Mouse (Mus musculus): Measurements from ENCODE around the gene Fam171a2. TPM values are rescaled to one million over a fixed set of nuclear protein-coding genes. Genes with fewer than 3 reads are reported as not detected.
"Not testable (repeated sequence)": the region's sequence is repeated elsewhere in the genome, so short reads cannot be mapped to it uniquely, and the experiment has no call there.

The Fam171a2 gene
- total RNA-seq, 2 experiments from 2014 or later, result 20.0 to 23.8 TPM

DNA sequence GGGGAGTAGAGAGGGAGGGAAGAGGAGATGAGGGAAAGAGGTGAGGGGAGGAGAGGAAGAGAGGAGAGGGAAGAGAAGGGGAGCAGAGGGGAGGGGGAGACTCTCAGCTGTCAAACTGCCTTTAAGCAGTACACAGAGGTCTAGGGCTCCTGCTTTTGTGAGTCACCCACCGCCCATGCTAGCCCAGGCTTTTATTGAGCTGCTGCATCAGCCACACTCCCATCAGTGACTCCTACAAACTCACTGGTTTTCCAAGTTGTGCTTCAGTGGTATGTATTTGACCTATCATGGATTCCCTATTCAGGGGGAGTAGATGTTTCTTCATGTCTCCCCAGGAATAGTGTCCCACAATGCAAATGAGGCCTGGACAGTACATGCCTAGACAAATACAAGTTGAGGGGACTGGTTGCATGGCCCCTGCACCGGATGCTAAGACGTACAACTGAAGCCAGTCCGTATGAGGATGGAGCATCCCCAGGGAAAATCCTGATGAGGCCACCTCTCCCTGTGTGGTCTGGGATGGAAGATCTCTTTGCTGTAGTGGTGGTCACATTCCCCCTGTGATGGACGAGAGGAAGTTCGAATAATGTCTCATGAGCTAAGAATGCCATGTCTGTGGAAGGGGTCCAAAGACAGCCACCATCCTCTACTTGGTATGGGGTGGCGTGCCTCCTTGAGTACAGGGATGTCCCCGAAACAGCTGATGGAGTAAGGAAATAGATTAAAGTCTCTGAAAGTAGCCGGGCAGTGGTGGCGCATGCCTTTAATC, 32.3 kb downstream of the Fam171a2 start:
- DNase-seq, result no peak
- intact Hi-C loops (cut with DNase I), result loop anchor here (2.0 kb wide), 1 partner anchor 14 kb away; no protein-coding TSS in a partner anchor

GRCm38 (mm10) chr11:102413059-102413458, 34.4 kb downstream of the Fam171a2 start:
- DNase-seq, result no peak
- intact Hi-C loops (cut with DNase I), result no loop called here

GRCm38 (mm10) chr11:102411704-102412103, 35.8 kb downstream of the Fam171a2 start:
- peak; percentile 94 to 97 for DNase-seq
- intact Hi-C loops (cut with DNase I), result loop anchor here (1.0 kb wide), 1 partner anchor 102 kb away; no protein-coding TSS in a partner anchor

DNA sequence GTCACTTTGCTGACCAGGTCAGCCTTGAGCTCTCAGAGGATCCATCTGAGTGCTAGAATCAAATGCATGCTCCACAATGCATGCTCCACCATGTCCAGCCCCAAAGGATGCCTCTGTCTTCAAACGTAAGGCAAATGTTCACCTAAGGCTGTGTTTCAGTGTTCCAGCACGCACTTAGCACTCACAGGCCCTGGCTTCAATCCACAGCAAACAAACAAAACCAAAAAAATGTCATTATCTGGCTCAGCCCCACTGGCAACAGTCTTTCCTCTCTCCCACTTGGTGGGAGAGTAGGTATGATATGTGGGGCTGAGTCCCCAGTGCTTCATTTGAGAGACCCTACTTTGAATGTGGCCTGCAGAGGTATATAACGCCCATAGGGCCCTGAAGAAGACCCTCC, 36.4 kb downstream of the Fam171a2 start:
- intact Hi-C loops (cut with DNase I), result loop anchor here (1.0 kb wide), 1 partner anchor 102 kb away; no protein-coding TSS in a partner anchor
- no peak for DNase-seq

GRCm38 (mm10) chr11:102410345-102410744, 37.1 kb downstream of the Fam171a2 start:
- DNase-seq; intact Hi-C loops (cut with DNase I): not testable (repeated sequence)

DNA sequence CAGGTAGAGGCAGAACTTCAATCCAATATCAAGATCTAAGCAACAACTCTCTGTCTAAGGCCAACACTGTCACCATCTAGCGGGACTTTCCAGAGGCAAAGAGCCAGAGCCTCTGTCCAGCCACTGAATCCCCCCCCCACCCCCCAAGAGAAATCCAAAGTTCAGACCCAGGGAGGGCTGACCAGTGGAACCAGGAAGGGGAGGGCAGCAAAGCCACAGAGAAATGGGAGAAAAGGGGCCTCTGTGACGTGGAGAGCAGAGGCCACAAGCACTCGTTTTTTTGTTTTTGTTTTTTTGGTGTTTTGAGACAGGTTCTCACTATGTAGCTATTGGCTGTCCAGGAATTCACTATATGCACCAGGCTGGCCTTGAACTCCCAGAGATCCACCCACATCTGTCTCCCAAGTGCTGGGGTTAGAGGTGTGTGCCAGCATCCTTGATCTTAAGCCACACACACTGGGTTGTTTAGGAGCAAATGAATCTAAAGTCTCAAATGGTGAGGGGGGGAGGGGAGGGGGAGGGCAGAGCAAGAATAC, 37.6 kb downstream of the Fam171a2 start:
- DNase-seq, result no peak
- intact Hi-C loops (cut with DNase I), result no loop called here

- DNase-seq, result no peak
- intact Hi-C loops (cut with DNase I), result no loop called here
Observed at GRCm38 (mm10) chr11:102408888-102409794, 38.3 kb downstream of the Fam171a2 start.

- intact Hi-C loops (cut with DNase I), result no loop called here
- DNase-seq, result peak; percentile 99
Observed at GRCm38 (mm10) chr11:102408344-102408876, 39.1 kb downstream of the Fam171a2 start.

GRCm38 (mm10) chr11:102407834-102408215, 39.7 kb downstream of the Fam171a2 start, which contains the start of gene Slc25a39:
Slc25a39 (minus strand) TSS chr11:102407946.
- intact Hi-C loops (cut with DNase I), result loop anchor here (1.0 kb wide), 1 partner anchor 92 kb away; no protein-coding TSS in a partner anchor
- DNase-seq, result no peak

DNA sequence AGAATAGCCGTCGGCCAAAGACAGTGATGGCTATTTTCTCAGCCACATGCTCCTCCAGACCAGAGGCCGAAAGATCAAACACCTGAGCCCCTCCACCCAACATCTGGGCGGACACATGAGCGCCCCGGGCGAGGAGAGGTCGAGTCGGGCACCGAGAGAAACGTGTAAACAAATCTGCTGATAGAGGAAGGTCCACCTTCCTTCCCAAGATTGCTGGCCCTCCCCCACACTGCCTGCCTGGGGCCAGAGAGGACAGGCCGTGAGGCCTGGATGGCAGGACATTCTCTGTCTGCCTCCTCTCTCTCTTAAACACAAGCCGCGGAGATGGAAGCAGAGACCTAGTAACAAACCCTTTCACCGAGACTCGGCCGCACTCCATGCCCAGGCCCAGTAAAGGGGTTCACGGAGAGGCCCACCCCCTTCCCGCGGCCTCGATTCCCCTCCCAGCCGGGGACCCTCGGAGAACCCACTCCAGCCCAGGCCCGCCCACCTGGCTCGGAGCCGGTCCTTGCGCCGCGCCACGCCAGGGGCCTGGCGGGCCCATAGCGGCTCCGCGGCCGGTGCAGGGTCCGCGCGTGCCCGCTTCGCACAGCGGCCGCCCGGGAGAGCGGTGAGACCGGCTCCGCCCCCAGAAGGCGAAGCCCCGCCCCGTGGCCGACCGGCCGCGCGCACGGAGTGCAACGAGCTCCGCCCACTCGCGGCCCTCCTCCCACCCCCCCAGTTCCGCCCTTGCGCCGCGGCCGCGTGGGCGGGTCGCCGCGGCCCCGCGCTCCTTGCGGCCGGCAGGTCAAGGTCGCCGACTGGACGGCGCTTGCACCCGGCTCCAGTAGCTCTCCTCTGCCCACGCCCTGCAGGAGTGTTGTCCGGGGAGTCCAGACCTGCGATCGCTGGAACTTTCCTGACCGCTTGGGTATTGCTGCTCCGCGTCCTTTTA, 40.3 kb downstream of the Fam171a2 start:
- intact Hi-C loops (cut with DNase I), result loop anchor here (1.0 kb wide), 1 partner anchor 91 kb away; no protein-coding TSS in a partner anchor
- DNase-seq, result peak; percentile 95

- DNase-seq, result no peak
- intact Hi-C loops (cut with DNase I), result no loop called here
Observed at GRCm38 (mm10) chr11:102406401-102406800, 41.1 kb downstream of the Fam171a2 start.

- intact Hi-C loops (cut with DNase I), result no loop called here
- no peak for DNase-seq
Observed at GRCm38 (mm10) chr11:102405544-102406285, 41.8 kb downstream of the Fam171a2 start.

GRCm38 (mm10) chr11:102404161-102405010, 43.1 kb downstream of the Fam171a2 start:
- no peak for DNase-seq
- intact Hi-C loops (cut with DNase I), result no loop called here

DNA sequence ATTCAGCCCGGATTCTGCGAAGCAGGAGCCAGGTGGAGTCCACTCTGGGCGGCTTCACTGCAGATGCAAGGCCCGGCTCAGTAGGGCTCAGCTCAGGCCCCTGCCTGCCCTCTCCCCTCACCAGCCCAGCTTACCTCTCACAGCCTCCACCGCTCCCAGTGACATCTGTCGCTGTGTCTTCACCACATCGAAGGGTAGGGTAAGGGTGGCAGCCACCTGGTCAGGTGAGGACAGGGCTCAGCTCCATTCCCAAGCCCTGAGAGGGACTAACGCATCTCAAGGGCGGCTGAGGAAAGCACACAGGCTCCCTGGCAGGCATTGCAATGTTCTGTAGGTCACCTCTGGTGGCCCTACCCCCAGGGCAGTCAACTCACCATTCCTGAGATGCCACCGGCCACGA, 43.8 kb downstream of the Fam171a2 start:
- intact Hi-C loops (cut with DNase I), result no loop called here
- no peak for DNase-seq

DNA sequence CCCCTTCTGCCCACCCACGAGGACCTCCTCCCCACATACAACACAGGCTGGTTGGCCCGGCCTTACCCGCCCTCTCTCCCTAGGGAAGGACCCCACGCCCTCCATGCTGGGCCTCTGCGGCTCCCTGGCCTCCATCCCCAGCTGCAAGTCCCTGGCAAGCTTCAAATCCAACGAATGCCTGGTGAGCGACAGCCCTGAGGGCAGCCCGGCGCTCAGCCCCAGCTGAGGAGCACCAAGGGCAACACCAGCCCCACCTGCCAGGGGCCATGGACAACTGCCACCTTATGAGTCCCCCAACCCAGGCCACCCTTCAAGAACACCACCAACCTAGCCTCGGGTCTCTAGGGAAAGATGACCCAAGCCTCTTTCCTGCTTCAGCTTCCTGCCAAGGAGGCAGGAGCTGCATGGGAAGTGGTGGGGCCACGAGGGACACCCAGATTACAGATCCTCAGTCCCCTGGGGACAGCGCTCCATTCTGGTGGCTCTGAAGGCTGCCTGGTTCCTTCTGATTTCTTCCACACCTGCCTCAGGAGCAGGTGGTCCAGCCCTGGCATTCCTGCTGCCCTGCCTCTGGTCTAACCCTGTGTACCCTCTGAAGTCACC, 45.5 kb downstream of the Fam171a2 start:
- intact Hi-C loops (cut with DNase I), result no loop called here
- no peak for DNase-seq

GRCm38 (mm10) chr11:102400513-102401084, 46.9 kb downstream of the Fam171a2 start:
- intact Hi-C loops (cut with DNase I), result no loop called here
- no peak for DNase-seq

- peak; percentile 31 to 37 for DNase-seq
- intact Hi-C loops (cut with DNase I), result no loop called here
Observed at GRCm38 (mm10) chr11:102399610-102400072, 47.8 kb downstream of the Fam171a2 start.

All from heart, postnatal 10 days (tissue).